Mouse (Mus musculus) heart, adult 2 months (tissue): ENCODE measurements at regions not wholly inside any gene's neighbourhood (a gene's known extent, or its start where the extent isn't known, plus 50 kb on each side); places are given as distances from the start of the nearest gene placed in this dataset.

Experiments used
- CTCF ChIP-seq: fragments of 200-600 bp; IDR thresholded peaks from 2 replicates; pipeline ENCODE4 v1.8.1; 2022; ENCODE audit warnings: antibody characterized with exemption, mild to moderate bottlenecking, moderate library complexity
- EP300 ChIP-seq: fragments of 200-500 bp; IDR thresholded peaks from 2 replicates; pipeline ENCODE4 v1.6.1; 2011; ENCODE audit warnings: low read depth, low read length, control low read depth; ENCODE audit not compliant: insufficient read depth
- POLR2A ChIP-seq: fragments of 200-500 bp; IDR thresholded peaks from 2 replicates; pipeline ENCODE4 v1.6.1; 2011; ENCODE audit warnings: mild to moderate bottlenecking, low read depth, low read length, control low read depth; ENCODE audit not compliant: insufficient read depth

DNA sequence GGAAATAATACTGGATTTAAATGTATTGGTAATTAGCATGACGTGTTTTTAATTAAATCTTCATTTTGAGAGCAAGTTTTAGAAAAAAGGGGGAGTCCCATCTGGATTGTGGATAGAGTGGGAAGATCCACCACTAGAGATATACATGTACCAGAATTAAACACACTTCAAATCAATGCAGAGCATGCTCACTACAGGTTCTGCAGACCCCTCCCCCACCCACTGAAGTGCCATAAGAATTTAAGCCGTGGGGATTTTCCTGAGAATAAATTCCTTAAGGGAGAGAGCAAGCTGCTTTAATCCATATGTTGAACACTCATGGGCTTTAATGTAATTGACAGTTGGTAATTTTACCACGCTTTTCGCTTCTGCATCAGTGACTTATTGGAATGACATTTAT lies 401.4 kb downstream of the Dcdc2c start:
- TF ChIP-seq CTCF (no peak), POLR2A (no peak), EP300 (no peak)
